Mouse (Mus musculus) heart, postnatal 0 days (tissue): ENCODE measurements around the gene Srarp.

Source experiments
- CTCF ChIP-seq: IDR thresholded peaks from 2 replicates; pipeline ENCODE4 v1.5.1; 2016; ENCODE audit warnings: antibody characterized with exemption, control low read depth, low read depth
- EP300 ChIP-seq: IDR thresholded peaks from 2 replicates; pipeline ENCODE4 v1.6.1; 2016; ENCODE audit warnings: antibody characterized with exemption, low read depth

GRCm38 (mm10) chr4:141420886-141421285 lies 15.0 kb downstream of the Srarp start:
- TF ChIP-seq CTCF (no peak), EP300 (no peak)
